ENCODE assay signal across 7 mouse cellular contexts in the genomic region with DNA sequence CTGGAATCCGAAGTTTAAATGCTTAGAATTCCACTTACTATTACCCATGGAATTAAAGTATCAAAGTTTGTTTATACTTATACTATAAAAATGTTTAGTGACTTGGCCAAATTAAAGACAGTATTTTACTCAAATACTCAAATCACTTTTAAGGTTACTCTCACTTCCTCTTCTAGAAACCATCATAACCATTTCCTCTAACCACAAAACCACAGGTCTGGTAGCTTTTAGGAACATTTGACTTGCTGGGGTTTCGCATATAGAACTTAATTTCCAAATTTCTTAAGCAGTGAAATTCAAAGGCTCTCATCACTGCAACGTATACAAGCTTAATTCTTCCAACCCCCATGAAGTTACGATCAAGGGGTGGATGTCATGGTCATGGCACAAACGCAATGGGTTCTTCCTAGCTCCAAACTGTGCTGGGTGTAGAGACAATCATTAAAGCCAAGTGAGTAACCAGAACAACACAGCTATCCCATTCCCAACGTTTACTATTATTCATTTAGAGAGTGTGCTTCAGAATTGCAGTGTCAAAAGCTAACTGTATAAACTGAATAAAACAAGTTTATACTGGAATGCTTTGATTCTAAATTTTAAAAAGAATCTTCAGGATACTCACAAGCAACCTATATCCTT. TPM values are rescaled to one million over a fixed set of nuclear protein-coding genes. Genes with fewer than 3 reads are reported as not detected.
DNase-seq lines count a peak whose midpoint lies in the region; ATAC-seq lines count a peak whose summit lies in the region.

No protein-coding gene starts in this region.

- no peaks in the 10 kb centered on the region for H3K36me3 ChIP-seq in heart, embryonic 16.5 days (ENCODE audit: control insufficient read depth, insufficient read depth)
- H3K36me3 ChIP-seq in megakaryocyte, embryonic 14.5 days (replicated peaks; ENCODE audit: low read length): peaks cover 24% of the 10 kb centered on the region

- no peak for ATAC-seq in heart, embryonic 16.5 days (replicated peaks; ENCODE audit: extremely low read depth, insufficient read depth, low FRiP score)
- no peak for ATAC-seq in activated CD4-positive, CD25-positive, alpha-beta regulatory T cell, adult 4 months

- DNase-seq in A20 (ENCODE audit: low read depth, low spot score): peak; percentile 68
- DNase-seq in CD4-positive, CD25-positive, alpha-beta regulatory T cell, adult 2 months (ENCODE audit: low read depth, low spot score): peak; percentile 55
- DNase-seq in left cerebral cortex, adult 18-20 months (ENCODE audit: low spot score in 2 of 2): no peak
- no peak for DNase-seq in T-cell, adult 2 months (ENCODE audit: low spot score)

- peak overlapping the region; percentile 35; the same call in 1 of the 2 replicates for H3K27ac ChIP-seq in heart, embryonic 16.5 days (ENCODE audit: low read length)

- H3K4me2 ChIP-seq in heart, embryonic 16.5 days (ENCODE audit: low read depth, low read length): peak overlapping the region; percentile 69

- peak overlapping the region; percentile 61 for H3K9ac ChIP-seq in heart, embryonic 16.5 days (ENCODE audit: low read length)

- no peaks in the 10 kb centered on the region for H3K9me3 ChIP-seq in heart, embryonic 16.5 days (replicated peaks; ENCODE audit: control insufficient read depth, low read length)
- peaks cover 15% of the 10 kb centered on the region for H3K9me3 ChIP-seq in megakaryocyte, embryonic 14.5 days

- peaks cover 16% of the 10 kb centered on the region for H3K4me1 ChIP-seq in heart, embryonic 16.5 days (ENCODE audit: control insufficient read depth, insufficient read depth, low read length)
- H3K4me1 ChIP-seq in megakaryocyte, embryonic 14.5 days: peaks cover 43% of the 10 kb centered on the region

- WGBS in heart, embryonic 16.5 days: 30% methylated on average over 6 of the region's 6 CpGs

- no peaks in the 10 kb centered on the region for H3K27me3 ChIP-seq in heart, embryonic 16.5 days (ENCODE audit: control insufficient read depth, insufficient read depth, low read length)
- H3K27me3 ChIP-seq in megakaryocyte, embryonic 14.5 days (replicated peaks): peaks cover 3% of the 10 kb centered on the region

- peak overlapping the region; percentile 43 for H3K4me3 ChIP-seq in heart, embryonic 16.5 days (ENCODE audit: low read length)
- peak overlapping the region; percentile 96 for H3K4me3 ChIP-seq in megakaryocyte, embryonic 14.5 days (replicated peaks)

RNA-seq across cellular contexts. Expression of gene Nckap1, which starts 1.8 kb away (rescaled TPM):
- 40.2 and 52.6 TPM in 2 replicates for polyA plus RNA-seq in heart, embryonic 16.5 days (2015; fragmentation: Nextera tagmentation; extraction: Ambion mirVana)
- 2.6 and 5.0 TPM in 2 replicates for polyA plus RNA-seq in megakaryocyte, embryonic 14.5 days (2012; ENCODE audit: insufficient read depth, low replicate concordance)
- total RNA-seq in left cerebral cortex, adult 18-20 months (2021): 100 to 1,000 TPM; 412 to 413 TPM
- 1 to 10 TPM; 2.1 to 3.0 TPM for polyA plus RNA-seq in activated CD4-positive, CD25-positive, alpha-beta regulatory T cell, adult 4 months (2017; shearing (Covaris generic))

RNA-seq across cellular contexts. Expression of gene Dusp19, which starts 37.5 kb away (rescaled TPM):
- 9.3 and 10.3 TPM in 2 replicates for polyA plus RNA-seq in heart, embryonic 16.5 days (2015; fragmentation: Nextera tagmentation; extraction: Ambion mirVana)
- polyA plus RNA-seq in megakaryocyte, embryonic 14.5 days (2012; ENCODE audit: insufficient read depth, low replicate concordance): 0.09 TPM in 1 of 2 replicates, not detected in the other
- total RNA-seq in left cerebral cortex, adult 18-20 months (2021): 10 to 100 TPM; 21.2 to 24.7 TPM
- polyA plus RNA-seq in activated CD4-positive, CD25-positive, alpha-beta regulatory T cell, adult 4 months (2017; shearing (Covaris generic)): 10 to 100 TPM; 13.6 to 15.0 TPM

RNA-seq across cellular contexts. Expression of gene Nup35, which starts 37.7 kb away (rescaled TPM):
- 22.6 and 24.1 TPM in 2 replicates for polyA plus RNA-seq in heart, embryonic 16.5 days (2015; fragmentation: Nextera tagmentation; extraction: Ambion mirVana)
- polyA plus RNA-seq in megakaryocyte, embryonic 14.5 days (2012; ENCODE audit: insufficient read depth, low replicate concordance): 1.1 TPM in 1 of 2 replicates, not detected in the other
- total RNA-seq in left cerebral cortex, adult 18-20 months (2021): 10 to 100 TPM; 15.8 to 17.1 TPM
- 10 to 100 TPM; 26.5 to 27.4 TPM for polyA plus RNA-seq in activated CD4-positive, CD25-positive, alpha-beta regulatory T cell, adult 4 months (2017; shearing (Covaris generic))

Comparison
In these comparisons a context has a peak if more than half of its experiments do, and no peak if none do; other contexts are left out.
1. DNase-seq: peak in A20 (single experiment) and CD4-positive, CD25-positive, alpha-beta regulatory T cell, adult 2 months (single experiment); none in left cerebral cortex, adult 18-20 months (0 of 2) and T-cell, adult 2 months (single experiment).
2. RNA of gene Nup35, which starts 37.7 kb away (polyA plus RNA-seq): 26.5 to 27.4 TPM in activated CD4-positive, CD25-positive, alpha-beta regulatory T cell, adult 4 months and 22.6 to 24.1 TPM in heart, embryonic 16.5 days; 1.1 TPM in megakaryocyte, embryonic 14.5 days; every median in the first group is over 10 times any median in the second.